Mouse (Mus musculus) activated CD4-positive, CD25-positive, alpha-beta regulatory T cell, adult 9 weeks (primary cell): ENCODE results near the gene Otp. TPM values are rescaled to one million over a fixed set of nuclear protein-coding genes. Genes with fewer than 3 reads are reported as not detected.

ENCODE experiments used
- polyA plus RNA-seq: library from polyadenylated mRNA; unstranded; fragments of 100-300 nt; shearing (Covaris generic); gene quantifications from one replicate; pipeline ENCODE4 v1.2.1, GENCODE M21; 2017

Gene Otp
- polyA plus RNA-seq = not detected

GRCm38 (mm10) chr13:94875396-94875880, at the start of gene Otp:
Otp (plus strand) TSS chr13:94875602.

Other genes with a start within 250 kb of the Otp start
- gene Tbca, start 86.7 kb upstream of the Otp start, polyA plus RNA-seq = 211 TPM
- 5.9 TPM for gene Wdr41, start 100.7 kb downstream of the Otp start, polyA plus RNA-seq